Mouse (Mus musculus): ENCODE results near the gene Cry1.
A peak's percentile ranks its signal among the peaks of the same experiment; 100 is the strongest.

Gene Cry1

GRCm38 (mm10) chr10:85161745-85162351 is 23.0 kb downstream of the Cry1 start:
- no peak for DNase-seq (ENCODE audit: low read depth, low spot score)

DNA sequence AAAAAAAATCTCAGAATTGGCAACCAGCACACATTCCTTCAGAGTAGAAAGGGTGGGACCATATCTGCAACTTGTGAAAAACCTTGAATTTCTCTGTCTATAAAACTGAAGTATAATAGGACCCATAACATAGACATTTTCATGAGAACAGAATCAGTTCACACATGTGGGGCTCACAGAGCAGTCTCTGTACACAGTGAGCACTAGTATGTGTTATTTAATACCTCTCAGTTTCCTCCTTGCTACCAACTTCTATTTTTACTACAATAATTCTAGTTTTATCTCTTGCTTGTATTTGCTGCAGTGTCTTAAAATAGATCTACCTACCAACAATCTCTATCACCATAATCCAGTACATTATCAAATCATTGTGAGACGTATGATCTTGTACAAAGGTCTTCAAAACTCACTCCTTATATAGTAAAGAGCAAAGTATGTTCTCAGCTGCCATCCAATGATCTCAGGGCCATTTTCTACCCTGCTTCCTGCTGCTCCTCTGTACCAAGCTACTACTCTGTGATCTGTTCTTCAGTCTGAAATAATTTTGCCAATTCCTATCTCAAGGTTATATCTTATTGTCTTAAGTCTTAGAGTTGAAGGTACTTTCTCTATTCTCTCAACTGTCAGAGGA is 24.8 kb downstream of the Cry1 start:
- no peak for DNase-seq (ENCODE audit: low read depth, low spot score)

- DNase-seq (ENCODE audit: low read depth, low spot score) = peak; percentile 38
These were observed 27.4 kb downstream of the Cry1 start for GRCm38 (mm10) chr10:85157451-85157850.

DNA sequence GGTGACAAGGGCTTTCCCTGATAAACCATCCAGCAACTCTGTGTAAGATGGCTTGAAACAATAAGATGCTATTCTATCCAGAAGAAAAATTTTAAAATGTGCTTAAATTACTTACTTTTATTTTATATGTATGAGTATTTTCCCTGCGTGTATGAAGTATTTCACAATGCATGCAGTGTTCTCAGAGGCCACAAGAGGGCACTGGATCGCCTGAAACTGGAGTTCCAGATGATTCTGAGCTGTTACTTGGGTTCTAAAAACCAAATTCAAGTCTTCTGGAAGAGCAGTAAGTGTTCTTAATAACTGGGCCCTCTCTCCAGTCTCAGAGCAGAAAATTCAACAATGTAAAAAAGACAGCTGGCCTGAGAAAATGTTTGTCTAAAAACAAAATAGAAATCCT is 30.7 kb downstream of the Cry1 start:
- DNase-seq (ENCODE audit: low read depth, low spot score) = peak; percentile 64

DNA sequence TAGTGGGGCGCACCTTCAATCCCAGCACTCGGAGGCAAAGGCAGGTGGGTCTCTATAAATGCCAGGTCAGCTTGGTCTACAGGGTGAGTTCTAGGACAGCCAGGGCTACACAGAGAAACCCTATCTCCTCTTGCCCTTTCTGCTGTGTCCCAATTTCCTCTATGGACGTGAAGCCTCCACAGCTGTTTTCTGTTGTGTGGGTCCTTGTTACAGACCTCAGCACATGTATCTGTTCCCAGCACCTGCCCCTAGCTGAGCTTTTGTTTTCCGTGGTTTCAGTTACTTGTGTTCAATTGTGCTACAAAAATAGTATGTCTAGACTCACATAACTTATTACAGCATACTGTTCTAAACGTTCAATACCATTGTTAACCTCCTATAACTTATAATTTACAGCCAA is 35.6 kb downstream of the Cry1 start:
- no peak for DNase-seq (ENCODE audit: low read depth, low spot score)

DNA sequence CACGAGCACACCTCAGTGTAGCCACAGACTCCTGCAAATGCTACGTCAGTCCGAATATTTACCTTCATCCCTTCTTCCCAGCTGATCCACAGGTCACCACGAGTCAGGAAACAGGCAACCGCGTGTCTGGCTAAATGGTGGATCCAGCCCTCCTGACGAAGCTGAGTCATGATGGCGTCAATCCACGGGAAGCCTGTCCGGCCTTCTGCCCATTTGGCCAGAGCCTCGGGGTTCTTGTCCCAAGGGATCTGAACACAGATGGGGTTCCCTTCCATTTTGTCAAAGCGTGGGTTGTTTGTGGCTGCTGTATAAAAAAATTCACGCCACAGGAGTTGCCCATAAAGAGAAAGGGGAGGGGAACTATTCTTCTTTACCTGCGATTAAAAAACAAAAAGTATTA is 38.6 kb downstream of the Cry1 start:
- DNase-seq (ENCODE audit: low read depth, low spot score) = no peak

GRCm38 (mm10) chr10:85141465-85141864 is 43.4 kb downstream of the Cry1 start:
- DNase-seq (ENCODE audit: low read depth, low spot score) = no peak

DNA sequence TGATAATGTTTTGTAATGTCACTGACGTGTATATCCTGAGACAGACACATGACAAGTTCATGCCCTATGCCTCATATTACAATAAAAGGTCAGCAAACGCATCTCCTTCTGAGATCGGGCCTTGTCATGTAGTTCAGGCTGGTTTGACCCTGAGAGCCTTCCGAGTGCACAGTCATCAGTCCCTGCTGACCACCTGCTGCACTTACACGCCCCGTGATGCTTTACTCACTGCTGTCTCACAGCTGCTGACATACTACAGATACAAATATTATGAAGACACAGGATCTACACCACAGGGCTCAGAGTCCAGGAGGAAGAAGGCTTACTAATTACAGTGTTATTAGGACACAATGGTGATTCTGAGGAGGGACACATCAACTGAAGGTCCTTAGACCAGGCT is 48.3 kb downstream of the Cry1 start:
- DNase-seq (ENCODE audit: low read depth, low spot score) = no peak

GRCm38 (mm10) chr10:85128453-85128852 is 56.4 kb downstream of the Cry1 start:
- peak; percentile 49 for DNase-seq (ENCODE audit: low read depth, low spot score)

DNA sequence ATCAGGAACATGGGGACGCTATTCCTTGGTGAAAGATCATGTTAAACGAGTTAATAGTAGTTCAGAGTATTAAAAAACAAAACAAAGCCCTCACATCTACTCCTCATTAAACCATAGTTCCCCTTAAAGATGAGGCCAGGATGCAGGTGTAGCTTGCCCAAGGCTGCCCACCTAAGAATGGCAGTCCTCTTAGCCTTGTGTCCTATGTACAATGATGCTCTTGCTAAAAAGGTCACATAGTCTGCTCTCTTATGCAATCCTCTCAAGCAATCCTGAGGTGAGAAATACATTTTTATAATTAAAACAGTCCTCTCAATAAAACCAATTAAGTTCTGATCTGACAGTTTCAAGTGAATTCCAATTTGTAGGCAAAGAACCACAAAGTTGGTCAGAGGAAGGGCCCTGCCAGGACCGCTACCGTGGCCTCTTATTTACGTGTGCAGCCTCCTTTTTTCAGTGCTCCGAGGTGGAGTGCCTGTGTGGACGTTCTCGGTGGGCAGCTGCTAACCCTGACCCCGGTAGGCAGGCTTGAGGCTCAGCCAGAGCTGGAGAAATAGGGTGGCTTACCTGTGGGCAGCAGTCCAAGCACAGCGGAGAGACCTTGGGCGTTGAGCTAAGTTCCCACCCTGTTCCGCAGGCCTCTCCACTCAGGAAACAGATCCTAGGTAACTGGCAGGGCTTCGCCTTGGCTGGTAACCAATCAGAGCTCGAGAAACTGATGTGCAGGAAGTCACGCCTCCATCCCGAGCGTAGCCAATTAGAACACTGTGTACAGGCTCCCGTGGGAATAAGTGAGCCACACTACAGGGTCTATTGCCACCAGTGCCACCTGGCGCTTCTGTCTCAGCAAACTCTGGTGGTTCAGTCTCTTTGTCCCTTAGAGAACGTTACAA is 57.2 kb downstream of the Cry1 start, which contains the start of gene Mterf2:
Mterf2 (minus strand) TSS at position 633 of the 893 bp plus-strand sequence.
- DNase-seq (ENCODE audit: low read depth, low spot score) = peak; percentile 99

GRCm38 (mm10) chr10:85125184-85125583 is 59.7 kb downstream of the Cry1 start:
- no peak for DNase-seq (ENCODE audit: low read depth, low spot score)

DNA sequence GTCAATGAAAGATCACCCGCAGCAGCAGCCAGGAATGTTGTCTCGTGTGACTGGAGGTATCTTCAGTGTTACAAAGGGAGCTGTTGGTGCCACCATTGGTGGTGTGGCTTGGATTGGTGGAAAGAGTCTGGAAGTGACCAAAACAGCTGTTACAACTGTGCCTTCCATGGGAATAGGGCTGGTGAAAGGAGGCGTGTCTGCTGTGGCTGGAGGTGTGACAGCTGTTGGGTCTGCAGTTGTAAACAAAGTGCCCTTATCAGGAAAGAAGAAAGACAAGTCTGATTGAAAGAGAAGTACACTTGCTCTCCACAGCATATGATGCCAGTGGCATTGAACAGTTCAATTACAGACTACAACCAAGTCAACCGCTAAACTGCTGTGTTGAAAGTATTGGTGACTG is 70.5 kb downstream of the Cry1 start:
- DNase-seq (ENCODE audit: low read depth, low spot score) = no peak

DNA sequence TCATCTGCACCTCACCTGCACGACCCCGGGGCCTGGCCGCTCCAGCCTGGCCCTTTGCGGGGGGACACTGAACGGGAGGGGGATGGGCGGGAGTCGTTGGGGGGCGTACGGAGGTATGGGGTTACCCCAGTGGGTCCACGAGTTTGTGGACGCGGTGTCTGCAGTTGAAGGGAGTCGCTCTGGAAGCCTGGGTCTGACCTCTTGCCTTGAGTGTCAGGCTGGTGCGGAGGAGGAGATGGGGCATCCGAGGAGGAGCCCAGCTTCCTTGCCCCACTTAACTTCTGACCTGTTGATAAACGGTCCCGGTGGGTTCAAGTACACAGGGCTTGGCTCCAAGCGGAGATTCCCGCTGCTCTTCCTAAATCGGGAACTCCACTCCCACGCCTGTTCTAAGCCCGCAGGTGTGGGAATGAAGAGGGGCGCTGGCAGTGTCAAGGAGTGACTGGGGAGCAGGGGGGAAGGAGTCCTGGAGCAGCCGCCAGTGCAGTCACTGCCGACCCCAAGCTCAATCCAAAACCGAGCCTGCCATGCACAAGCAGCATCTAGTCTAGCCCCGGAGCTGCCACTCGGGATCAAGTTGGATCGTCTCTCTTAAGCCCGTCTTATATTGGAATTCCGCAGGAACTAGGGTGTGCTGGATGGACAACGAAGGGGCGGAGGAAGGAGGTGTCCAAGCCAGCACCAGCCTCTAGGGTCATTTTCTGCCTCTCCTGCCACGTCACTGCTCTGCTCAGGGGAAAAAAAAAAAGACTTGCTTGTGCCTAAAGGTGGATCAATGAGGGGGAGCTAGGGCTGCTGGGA is 81.6 kb downstream of the Cry1 start:
- peak; percentile 66 for DNase-seq (ENCODE audit: low read depth, low spot score)

DNA sequence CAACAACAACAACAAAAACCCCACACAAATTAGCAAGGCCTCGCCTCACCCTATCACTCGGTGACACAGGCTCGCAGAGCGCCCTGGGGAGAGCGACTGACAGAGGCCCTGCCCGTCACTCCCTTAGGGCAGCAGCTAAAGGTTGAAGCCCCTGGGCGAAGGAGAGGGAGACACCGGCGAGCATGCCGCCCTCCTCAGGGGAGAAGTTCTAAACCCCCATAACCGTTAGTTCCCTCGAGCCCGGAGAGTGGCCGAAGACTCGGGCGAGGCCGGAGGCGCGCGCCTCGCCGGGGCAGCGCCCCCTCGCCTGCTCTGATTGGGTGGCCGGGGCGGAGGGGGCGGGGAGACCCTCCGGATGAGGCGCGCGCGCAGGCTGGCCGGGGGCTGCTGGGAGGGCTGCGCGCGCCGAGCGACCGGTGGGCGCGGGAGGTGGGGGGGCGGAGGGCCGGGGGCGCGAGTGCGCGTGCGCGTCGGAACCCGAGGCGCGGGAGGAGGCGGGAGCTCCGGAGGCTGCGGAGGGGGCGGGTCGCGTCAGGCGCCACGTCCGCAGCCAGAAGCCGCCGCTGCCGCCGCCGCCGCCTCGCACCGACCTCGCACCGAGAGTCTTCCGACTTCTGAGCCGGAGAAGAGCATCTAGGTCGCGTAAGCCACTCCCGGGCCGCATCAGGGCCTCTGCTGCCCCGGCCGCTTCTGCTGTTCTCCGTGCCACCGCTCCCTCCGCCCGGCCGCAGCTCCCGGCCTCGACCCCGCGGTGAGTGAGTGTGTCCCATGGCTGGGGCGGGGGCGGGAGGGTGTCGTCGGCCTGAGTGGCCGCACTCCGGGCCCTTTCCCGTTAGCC is 82.4 kb downstream of the Cry1 start, which contains the start of the genes Fhl4 and Tmem263:
Fhl4 (minus strand) TSS at position 249 of the 838 bp plus-strand sequence.
Tmem263 (plus strand) TSS at position 381 of the 838 bp plus-strand sequence.
- peak; percentile 90 for DNase-seq (ENCODE audit: low read depth, low spot score)

- DNase-seq (ENCODE audit: low read depth, low spot score) = peak; percentile 52
These were observed 83.0 kb downstream of the Cry1 start for GRCm38 (mm10) chr10:85101841-85102240.
